Mouse (Mus musculus) liver, embryonic 16.5 days (tissue): ENCODE measurements around the gene Mtss1l. TPM values are rescaled to one million over a fixed set of nuclear protein-coding genes. Genes with fewer than 3 reads are reported as not detected.
"Not testable (repeated sequence)": the region's sequence is repeated elsewhere in the genome, so short reads cannot be mapped to it uniquely, and the experiment has no call there.

Experiments used
- ATAC-seq: fragments of 200-750 bp; cut with Nextera tagmentation; 2 replicates; pipeline ENCODE4 v1.8.0; 2017; ENCODE audit warnings: low read depth, mild to moderate bottlenecking, moderate number of reproducible peaks, moderate library complexity
- H3K27ac ChIP-seq: fragments of 300-500 bp; sonication (generic); 2 replicates; pipeline ENCODE4 v1.5.1; 2014; ENCODE audit warnings: mild to moderate bottlenecking, low read length
- H3K27me3 ChIP-seq: fragments of 300-500 bp; sonication (generic); 2 replicates; pipeline ENCODE4 v1.6.1; 2014; ENCODE audit warnings: low read depth, low read length, mixed read lengths; ENCODE audit not compliant: control insufficient read depth, insufficient read depth
- H3K36me3 ChIP-seq: fragments of 300-500 bp; sonication (generic); 2 replicates; pipeline ENCODE4 v1.6.1; 2014; ENCODE audit warnings: mild to moderate bottlenecking; ENCODE audit not compliant: control insufficient read depth, insufficient read depth
- H3K4me1 ChIP-seq: fragments of 300-500 bp; sonication (generic); 2 replicates; pipeline ENCODE4 v1.6.1; 2014; ENCODE audit warnings: low read depth, low read length, mixed read lengths; ENCODE audit not compliant: control insufficient read depth
- H3K4me2 ChIP-seq: fragments of 300-500 bp; sonication (generic); 2 replicates; pipeline ENCODE4 v1.6.1; 2014; ENCODE audit warnings: low read depth, low read length, mixed read lengths
- H3K4me3 ChIP-seq: fragments of 300-500 bp; sonication (generic); 2 replicates; pipeline ENCODE4 v1.5.1; 2014; ENCODE audit warnings: low read depth, mild to moderate bottlenecking, low read length
- H3K9ac ChIP-seq: fragments of 300-500 bp; sonication (generic); 2 replicates; pipeline ENCODE4 v1.6.1; 2014; ENCODE audit warnings: low read depth, low read length
- H3K9me3 ChIP-seq: fragments of 300-500 bp; sonication (generic); replicated peaks from 2 replicates; pipeline ENCODE4 v1.6.1; 2016; ENCODE audit warnings: low read length; ENCODE audit not compliant: control insufficient read depth
- WGBS: fragments of 180-500 bp; shearing (Covaris S2); extraction: QIAGEN DNeasy Blood & Tissue Kit; methylation state at CpG from one replicate; pipeline ENCODE4 v1.1.7; 2014; ENCODE audit not compliant: insufficient replicate concordance; 5-methylcytosine and 5-hydroxymethylcytosine counted together
- polyA plus RNA-seq: library from polyadenylated mRNA; unstranded; fragments of >200 nt; fragmentation: Nextera tagmentation; extraction: Ambion mirVana; gene quantifications from 2 replicates; pipeline ENCODE4 v1.2.1, GENCODE M21; 2015

The Mtss1l gene
- polyA plus RNA-seq, 1 experiment from 2014 or later = 0.57 TPM

DNA sequence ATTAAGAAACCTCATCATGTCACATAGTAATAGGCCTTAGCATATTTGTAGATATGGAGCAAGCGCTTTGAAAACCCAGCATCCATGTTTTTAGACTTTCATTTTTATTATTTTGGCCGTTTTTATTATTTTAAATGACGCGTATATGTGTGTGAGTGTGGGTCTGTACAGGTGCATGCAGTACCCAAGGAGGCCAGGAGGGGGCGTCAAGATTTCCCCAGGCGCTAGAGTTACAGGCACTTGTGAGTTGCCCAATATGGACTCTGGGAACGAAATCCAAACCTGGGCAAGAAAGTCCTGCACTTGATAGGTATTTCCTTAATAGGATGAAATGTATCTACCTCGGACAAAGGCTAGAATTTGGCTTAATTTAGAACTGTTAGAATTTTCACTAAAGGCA is 54.0 kb downstream of the Mtss1l start:
- no peak overlapping the region for H3K4me2 ChIP-seq
- no peak for ATAC-seq
- no peak overlapping the region for H3K4me3 ChIP-seq
- WGBS = 66% methylated on average over 8 of the region's 8 CpGs
- no peaks in the 10 kb centered on the region for H3K36me3 ChIP-seq
- no peak overlapping the region for H3K9ac ChIP-seq
- no peaks in the 10 kb centered on the region for H3K9me3 ChIP-seq
- no peaks in the 10 kb centered on the region for H3K27me3 ChIP-seq
- H3K27ac ChIP-seq = no peak overlapping the region
- H3K4me1 ChIP-seq = no peaks in the 10 kb centered on the region

DNA sequence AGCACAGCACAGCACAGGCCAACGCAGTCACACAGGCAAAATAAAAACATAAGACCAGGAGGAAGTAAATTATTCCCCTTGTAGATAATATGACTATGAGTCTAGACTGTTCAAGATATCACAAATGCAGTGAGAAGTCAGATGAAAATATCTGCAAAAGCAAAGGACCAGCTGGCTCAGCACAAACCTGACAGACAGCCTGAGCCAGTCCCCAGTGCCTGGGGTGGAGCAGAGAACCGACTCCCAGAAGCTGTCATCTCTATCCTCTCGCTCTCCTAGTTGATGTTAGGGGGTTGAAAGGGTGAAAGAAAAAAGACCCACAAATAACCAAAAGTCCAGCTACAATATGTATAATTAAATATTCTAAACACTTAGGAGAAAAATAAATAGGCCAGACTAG is 54.4 kb downstream of the Mtss1l start:
- no peaks in the 10 kb centered on the region for H3K9me3 ChIP-seq
- no peak overlapping the region for H3K27ac ChIP-seq
- no peak overlapping the region for H3K9ac ChIP-seq
- H3K4me1 ChIP-seq = no peaks in the 10 kb centered on the region
- no peak overlapping the region for H3K4me2 ChIP-seq
- no peaks in the 10 kb centered on the region for H3K36me3 ChIP-seq
- WGBS = 73% methylated on average over 3 of the region's 3 CpGs
- ATAC-seq = no peak
- no peak overlapping the region for H3K4me3 ChIP-seq
- no peaks in the 10 kb centered on the region for H3K27me3 ChIP-seq

DNA sequence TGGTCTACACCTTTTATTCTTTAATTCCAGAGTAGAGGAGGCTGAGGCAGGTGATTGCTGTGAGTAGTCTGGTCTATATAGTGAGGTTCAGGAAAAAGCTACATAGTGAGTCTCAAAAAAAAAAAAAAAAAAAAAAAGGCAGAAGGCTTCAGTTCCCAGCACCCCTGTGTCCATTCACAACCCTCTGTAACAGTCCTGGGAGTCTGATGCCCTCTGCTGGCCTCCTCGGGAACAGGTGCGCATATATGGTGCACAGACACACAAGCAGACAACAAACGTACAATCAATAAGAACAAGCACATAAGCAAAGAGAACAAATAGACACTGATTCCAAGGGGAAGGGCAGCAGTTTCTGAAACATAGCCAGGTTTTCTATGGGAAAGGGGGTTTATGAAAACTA is 55.1 kb downstream of the Mtss1l start:
- ATAC-seq = no peak
- Histone ChIP-seq H3K4me3 (no peak overlapping the region), H3K9ac (no peak overlapping the region), H3K9me3 (no peaks in the 10 kb centered on the region), H3K4me1 (no peaks in the 10 kb centered on the region), H3K36me3 (no peaks in the 10 kb centered on the region), H3K27ac (no peak overlapping the region), H3K27me3 (no peaks in the 10 kb centered on the region), H3K4me2 (no peak overlapping the region)
- WGBS = 89% methylated on average over 3 of the region's 3 CpGs

DNA sequence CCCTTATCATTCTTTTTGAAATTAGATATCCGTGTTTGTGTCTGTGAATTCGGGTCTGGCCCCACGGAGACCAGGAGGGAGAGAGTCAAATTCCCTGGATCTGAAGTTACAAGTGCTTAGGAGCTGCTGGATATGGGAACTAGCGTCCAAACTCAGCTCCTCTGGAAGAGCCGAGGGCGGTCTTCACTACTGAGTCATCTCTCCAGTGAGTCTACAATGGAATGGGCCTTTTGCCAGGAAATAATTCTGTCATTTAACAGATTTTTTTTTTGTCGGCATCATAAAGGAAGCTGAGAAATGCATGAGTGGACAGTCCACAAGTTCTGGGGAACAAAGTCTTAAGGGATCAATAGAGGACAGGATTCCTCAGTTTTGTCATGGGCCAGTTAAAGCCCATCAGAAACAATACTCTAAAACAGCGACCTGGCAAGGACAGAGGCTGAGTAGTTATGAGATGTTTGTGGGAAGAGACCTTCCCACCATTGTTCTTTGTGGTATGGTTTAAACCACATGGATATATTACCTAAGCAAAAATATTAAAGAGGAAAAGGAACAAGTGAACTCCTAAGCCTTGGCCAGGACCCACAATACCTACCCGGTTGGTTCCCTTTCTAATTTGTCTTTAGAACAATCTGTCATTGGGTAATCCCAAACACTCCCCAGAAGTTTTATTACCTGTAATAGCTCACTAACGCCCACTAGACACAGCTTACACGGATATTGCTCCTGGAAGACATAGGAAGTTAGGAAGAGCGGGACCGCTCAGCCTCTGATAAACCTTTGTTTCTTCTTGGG is 58.8 kb downstream of the Mtss1l start:
- H3K4me1 ChIP-seq = no peaks in the 10 kb centered on the region
- no peaks in the 10 kb centered on the region for H3K36me3 ChIP-seq
- no peaks in the 10 kb centered on the region for H3K27me3 ChIP-seq
- no peaks in the 10 kb centered on the region for H3K9me3 ChIP-seq
- H3K27ac ChIP-seq = no peak overlapping the region
- no peak overlapping the region for H3K4me2 ChIP-seq
- 62% methylated on average over 13 of the region's 13 CpGs for WGBS
- H3K4me3 ChIP-seq = no peak overlapping the region
- H3K9ac ChIP-seq = no peak overlapping the region
- ATAC-seq = no peak

DNA sequence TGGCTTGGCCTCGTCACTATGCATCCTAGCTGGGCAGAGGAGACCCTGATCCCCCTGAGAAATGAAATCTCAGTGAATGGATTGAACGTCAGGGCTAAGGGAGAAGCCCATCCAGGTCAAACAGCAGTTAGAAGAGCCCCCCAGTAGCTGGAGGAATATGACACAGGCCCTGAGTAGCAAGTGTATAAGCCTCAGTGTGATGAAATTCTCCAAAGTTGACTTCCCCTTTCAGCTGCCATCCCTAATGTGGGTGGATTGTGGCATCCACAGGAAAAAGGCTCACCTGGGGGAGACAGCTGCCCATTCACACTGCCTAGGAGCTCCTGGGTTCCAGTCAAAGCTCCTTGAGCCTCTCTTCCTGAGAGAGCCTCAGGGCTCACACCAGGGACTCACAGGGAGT is 64.1 kb downstream of the Mtss1l start:
- Histone ChIP-seq H3K27ac (no peak overlapping the region), H3K4me1 (no peaks in the 10 kb centered on the region), H3K9me3 (no peaks in the 10 kb centered on the region), H3K9ac (no peak overlapping the region), H3K27me3 (no peaks in the 10 kb centered on the region), H3K36me3 (no peaks in the 10 kb centered on the region), H3K4me2 (no peak overlapping the region), H3K4me3 (no peak overlapping the region)
- 54% methylated on average over 2 of the region's 2 CpGs for WGBS
- no peak for ATAC-seq

DNA sequence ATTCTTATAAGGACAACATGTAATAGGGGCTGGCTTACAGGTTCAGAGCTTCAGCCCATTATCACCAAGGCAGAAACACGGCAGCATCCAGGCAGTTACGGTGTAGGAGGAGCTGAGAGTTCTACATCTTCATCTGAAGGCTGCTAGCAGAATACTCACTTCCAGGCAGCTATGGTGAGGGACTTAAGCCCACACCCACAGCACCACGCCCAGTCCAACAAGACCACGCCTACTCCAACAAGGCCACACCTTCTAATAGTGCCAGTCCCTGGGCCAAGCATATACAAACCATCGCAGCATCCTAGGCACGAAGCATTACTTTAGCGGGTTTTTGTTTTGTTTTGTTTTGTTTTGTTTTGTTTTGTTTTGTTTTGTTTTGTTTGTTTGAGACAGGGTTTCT is 65.2 kb downstream of the Mtss1l start:
- H3K27me3 ChIP-seq, H3K4me1 ChIP-seq, H3K4me2 ChIP-seq, H3K9me3 ChIP-seq, H3K4me3 ChIP-seq, H3K9ac ChIP-seq, ATAC-seq, H3K36me3 ChIP-seq, H3K27ac ChIP-seq: not testable (repeated sequence)
- WGBS = 60% methylated on average over 7 of the region's 7 CpGs

DNA sequence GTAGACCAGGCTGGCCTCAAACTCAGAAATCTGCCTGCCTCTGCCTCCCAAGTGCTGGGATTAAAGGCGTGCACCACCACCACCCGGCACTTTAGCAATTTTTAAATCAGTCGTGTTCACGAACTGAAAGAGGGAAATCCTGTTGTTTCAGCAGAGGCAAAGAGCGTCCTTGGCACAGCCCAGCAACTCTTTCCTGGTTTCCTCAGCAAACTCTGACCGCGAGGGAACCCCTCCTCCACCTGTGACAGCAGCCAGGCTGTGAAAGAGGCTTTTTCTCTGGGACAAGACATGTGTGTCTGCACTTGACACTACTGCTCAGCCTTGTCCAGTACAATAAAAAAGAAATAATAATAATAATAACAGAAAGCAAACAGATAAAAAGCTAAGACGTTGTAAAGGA is 65.7 kb downstream of the Mtss1l start:
- no peak overlapping the region for H3K4me2 ChIP-seq
- H3K27ac ChIP-seq = no peak overlapping the region
- H3K9me3 ChIP-seq = no peaks in the 10 kb centered on the region
- ATAC-seq = no peak
- H3K9ac ChIP-seq = no peak overlapping the region
- H3K27me3 ChIP-seq = no peaks in the 10 kb centered on the region
- 55% methylated on average over 8 of the region's 8 CpGs for WGBS
- H3K4me1 ChIP-seq = no peaks in the 10 kb centered on the region
- no peak overlapping the region for H3K4me3 ChIP-seq
- H3K36me3 ChIP-seq = no peaks in the 10 kb centered on the region

DNA sequence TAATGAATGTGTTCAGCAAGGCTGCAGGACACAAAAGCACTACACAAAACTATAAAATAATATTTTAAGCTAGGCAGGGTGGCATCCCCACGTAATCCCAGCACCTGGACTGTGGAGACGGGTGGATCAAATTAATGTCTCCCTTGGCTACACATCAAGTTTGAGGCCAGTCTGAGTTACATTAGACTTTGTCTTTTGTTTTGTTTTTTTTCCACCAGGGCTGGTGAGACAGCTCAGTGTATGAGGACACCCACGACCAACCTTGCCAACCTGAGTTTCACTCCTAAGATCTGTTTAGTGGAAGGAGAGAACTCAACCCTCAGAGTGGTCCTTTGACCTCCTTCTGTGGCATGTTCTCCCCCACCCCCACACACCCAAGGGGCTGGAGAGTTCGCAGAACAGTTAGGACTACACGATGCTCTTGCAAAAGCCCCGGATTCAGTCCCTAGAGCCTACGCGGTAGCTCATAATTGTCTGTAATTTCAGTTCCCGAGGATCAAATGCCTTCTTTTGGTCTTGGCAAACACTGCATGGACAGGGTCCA is 66.2 kb downstream of the Mtss1l start:
- no peak for ATAC-seq
- Histone ChIP-seq H3K27me3 (no peaks in the 10 kb centered on the region), H3K36me3 (no peaks in the 10 kb centered on the region), H3K9me3 (no peaks in the 10 kb centered on the region), H3K27ac (no peak overlapping the region), H3K4me2 (no peak overlapping the region), H3K4me3 (no peak overlapping the region), H3K4me1 (no peaks in the 10 kb centered on the region), H3K9ac (no peak overlapping the region)
- 72% methylated on average over 9 of the region's 9 CpGs for WGBS

DNA sequence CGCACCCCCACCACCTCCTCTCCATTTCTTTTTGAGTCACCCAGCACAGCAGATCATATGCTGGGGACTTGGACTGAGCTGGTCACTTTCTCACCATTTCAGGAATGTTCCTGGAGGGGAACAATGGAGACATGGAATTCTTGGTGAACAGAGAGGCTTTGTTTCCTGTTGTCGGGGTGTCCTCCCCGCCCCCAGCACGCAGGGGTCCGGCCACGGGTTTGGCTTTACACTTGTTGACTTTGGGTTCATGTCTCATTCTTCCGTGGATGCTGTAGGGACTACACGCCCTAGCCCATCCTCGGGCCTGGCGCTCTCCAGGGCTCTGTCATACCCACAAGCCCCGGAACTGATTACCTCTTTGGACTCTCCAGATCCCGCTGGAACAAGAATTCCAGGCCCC is 67.7 kb downstream of the Mtss1l start:
- no peak overlapping the region for H3K9ac ChIP-seq
- no peaks in the 10 kb centered on the region for H3K36me3 ChIP-seq
- H3K27ac ChIP-seq = no peak overlapping the region
- 51% methylated on average over 12 of the region's 12 CpGs for WGBS
- no peaks in the 10 kb centered on the region for H3K9me3 ChIP-seq
- no peak overlapping the region for H3K4me3 ChIP-seq
- no peaks in the 10 kb centered on the region for H3K4me1 ChIP-seq
- no peaks in the 10 kb centered on the region for H3K27me3 ChIP-seq
- no peak for ATAC-seq
- H3K4me2 ChIP-seq = no peak overlapping the region
